Mouse (Mus musculus): ENCODE measurements around the gene Abhd6.

The Abhd6 gene

GRCm38 (mm10) chr14:8002432-8003092 is at the start of gene Abhd6:
Gene Abhd6, plus strand, starts transcription at chr14:8002902.
- DNase-seq (ENCODE audit: low spot score), result peak; percentile 29

- DNase-seq (ENCODE audit: low spot score), result no peak
Measured at GRCm38 (mm10) chr14:7954071-7954471, 48.6 kb upstream of the Abhd6 start.

DNA sequence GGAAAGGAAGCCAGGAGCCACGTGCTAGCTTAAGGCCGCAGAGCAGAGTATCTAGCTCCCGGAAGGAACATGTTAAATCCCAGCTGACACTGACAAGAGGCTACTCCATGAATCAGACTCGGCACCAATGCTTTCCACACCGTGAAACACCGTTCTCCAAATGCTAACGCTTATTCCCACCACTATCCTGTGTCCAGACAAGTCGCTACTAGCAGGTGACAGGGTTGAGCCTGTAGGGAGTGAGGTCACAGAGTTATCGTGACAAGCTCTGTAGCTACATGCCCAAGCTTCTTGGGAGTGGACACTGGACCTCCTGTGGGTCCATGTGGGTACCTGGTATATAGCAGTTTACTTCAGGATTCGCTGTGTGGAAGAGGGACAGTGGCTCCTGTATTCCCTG is 46.3 kb upstream of the Abhd6 start:
- DNase-seq (ENCODE audit: low spot score), result no peak

DNA sequence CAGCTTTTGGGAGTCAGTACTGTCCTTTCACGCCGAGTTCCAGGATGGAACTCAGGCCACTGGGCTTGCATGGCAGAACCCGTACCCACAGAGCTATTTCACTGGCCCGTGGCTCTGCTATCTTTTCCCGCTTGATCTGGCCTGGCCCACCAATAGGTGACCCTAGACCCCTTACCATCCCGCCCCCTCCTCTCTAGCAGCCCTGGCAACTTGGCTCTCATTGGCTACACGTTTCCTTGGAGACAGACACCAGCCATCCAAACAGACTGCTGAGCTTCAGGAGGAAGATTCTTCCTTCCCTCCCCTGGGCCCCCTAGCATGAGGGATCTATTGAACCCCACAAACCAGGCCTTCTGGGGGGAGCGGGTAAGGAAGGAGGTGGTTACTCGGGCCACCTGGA is 45.7 kb upstream of the Abhd6 start, which contains the start of gene Gm45521:
Gene Gm45521, plus strand, starts transcription at position 240 of the 400 bp plus-strand sequence.
- no peak for DNase-seq (ENCODE audit: low spot score)

DNA sequence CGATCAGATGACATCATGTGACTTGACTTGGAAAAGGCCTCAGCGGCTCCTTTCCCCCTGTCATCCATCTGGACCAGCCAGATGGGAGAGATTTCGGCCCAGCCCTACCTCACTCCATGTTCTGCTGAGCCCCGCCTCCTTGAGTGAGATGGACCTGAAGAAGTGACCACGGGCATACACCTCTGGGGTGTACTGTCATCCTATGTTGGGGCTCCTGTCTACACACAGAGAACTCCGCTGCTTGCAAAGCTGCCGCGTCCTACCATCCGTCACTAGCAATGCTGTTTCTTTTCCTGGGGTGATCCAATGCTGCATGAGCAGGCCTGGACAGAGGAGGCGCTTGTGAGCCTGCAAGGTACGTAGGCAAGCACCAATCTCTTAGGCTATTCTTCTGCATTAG is 42.1 kb upstream of the Abhd6 start:
- no peak for DNase-seq (ENCODE audit: low spot score)

DNA sequence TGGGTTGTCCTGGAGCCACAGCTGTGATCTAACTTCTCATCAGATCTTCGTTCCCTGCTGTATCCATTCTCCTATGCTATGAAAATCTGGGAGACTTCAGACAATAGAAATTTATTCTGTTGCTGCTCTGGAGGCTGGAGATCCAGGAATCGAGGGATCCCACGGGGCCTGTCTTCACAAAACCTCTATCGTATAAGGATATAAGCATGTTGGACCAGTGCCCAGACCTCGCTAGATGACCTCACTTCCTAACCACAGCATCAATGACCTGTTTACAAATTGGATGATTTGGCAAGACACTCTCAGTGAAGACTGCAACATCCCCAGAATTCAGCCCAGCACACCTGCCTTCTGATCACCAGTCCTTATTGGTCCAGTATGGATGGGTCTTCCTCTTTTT is 41.0 kb upstream of the Abhd6 start:
- no peak for DNase-seq (ENCODE audit: low spot score)

DNA sequence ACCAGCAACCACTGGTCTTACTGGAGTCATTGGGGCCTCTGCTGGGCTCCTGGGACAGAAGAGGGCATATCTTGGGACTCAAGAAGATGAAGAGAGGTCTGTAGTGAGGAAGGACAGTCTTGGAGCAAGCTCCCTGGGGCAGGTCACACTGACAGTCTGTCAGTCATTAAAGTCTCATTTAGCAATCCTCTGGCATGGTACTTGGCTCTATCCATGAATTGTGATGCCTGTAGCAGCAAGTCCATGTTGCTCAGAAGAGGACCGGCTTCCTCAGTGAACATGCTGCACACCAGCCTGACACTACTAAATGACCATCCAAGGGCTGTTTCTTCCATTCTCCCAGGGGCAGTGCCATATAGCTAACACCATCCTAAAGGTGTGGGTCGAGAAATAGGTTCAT is 40.1 kb upstream of the Abhd6 start:
- no peak for DNase-seq (ENCODE audit: low spot score)

DNA sequence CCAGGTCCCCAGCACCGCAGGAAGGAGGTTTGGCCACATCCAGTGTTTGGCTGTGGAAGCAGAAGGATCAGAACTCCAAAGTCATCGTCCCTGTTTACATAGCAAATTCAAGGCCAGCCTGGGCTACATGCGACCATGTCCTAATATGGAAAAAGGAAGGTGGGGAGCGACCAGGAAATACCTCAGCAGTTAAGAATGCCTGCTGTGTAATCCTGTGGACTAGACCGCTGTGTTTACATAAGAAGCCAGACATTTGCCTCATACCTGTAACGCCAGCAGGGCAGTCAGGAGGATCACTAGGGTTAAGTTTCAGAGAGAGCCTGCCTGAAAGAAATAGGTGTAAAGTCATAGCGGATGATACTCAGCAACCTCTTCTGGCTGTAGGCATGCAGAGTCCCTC is 39.5 kb upstream of the Abhd6 start:
- DNase-seq (ENCODE audit: low spot score), result no peak

DNA sequence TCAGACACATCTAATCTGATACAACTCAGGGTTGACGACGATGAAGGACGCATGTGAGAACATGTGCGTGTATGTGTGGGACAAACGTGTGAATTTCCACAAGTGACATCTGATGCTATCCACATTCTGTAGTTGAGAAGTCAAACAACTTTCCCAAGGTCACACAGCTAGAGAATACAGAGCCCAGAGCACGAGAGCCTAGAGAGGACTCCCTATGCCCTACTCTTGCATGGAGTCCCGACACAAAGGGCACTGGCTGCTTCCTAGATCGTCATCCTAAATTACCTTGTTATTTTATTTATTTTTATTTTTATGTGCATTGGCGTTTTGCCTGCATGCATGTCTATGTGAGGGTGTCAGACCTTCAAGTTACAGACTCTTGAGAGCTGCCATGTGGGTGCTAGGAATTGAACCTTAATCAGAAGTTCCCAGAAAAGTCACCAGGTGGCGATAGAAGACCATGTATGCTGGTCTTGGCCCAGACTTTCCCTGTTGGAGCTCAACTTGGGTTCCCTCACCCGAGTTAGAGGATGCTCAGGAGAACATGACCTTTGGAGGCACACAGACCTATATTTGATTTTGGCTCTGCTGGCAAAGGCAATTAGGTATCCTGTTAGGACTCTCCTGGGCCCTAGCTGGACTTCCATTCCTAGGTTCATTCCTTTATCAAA is 38.3 kb upstream of the Abhd6 start:
- peak; percentile 79 for DNase-seq (ENCODE audit: low spot score)

DNA sequence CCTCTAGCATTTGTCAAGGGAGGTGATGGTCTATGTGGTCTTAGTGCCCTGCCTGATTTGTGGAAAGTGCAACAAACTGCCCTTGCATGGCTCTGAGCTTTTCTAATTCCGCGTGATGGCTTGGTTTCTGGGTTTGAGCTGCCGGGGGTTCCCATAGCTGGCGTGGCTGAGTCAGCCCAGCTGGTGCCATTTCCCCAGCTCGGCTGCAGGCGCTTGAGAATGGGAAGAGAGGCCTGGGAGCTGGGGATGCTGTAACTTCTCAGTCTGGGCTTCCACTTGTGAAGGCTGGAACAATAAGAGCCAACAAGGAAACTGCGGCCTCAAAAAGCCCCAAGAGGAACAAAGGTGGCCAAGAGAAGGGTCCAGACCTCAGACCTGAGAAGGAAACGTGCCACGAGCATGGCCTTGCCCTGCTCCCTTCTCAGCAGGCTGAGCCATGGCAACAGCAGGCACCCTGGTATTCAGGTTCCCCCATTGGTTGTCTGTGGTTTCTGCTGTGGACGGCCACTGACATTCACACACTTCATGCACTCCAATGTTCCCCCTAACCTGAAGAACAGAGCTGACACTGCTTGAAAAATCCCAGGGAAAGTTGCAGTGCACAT is 30.7 kb upstream of the Abhd6 start:
- DNase-seq (ENCODE audit: low spot score), result no peak

DNA sequence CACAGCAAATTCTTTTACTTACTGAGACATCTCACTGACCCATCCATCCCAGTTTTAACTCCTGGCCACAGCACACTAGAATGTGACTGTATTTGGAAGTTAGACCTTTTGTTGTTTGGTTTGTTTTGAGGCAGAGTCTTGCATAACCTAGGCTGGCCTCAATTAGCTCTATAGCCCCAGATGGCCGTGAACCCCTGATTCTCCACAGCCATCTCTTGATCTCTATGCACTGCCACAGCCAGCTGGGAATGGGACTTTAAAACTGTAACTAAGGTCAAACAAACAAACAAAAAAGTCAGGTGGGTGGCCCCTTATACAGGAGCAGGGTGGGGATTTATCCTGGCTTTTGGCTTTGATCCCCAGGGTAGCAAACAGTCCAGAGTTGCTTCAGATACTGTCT is 28.1 kb upstream of the Abhd6 start:
- no peak for DNase-seq (ENCODE audit: low spot score)

GRCm38 (mm10) chr14:7975177-7975576 is 27.5 kb upstream of the Abhd6 start:
- no peak for DNase-seq (ENCODE audit: low spot score)

DNA sequence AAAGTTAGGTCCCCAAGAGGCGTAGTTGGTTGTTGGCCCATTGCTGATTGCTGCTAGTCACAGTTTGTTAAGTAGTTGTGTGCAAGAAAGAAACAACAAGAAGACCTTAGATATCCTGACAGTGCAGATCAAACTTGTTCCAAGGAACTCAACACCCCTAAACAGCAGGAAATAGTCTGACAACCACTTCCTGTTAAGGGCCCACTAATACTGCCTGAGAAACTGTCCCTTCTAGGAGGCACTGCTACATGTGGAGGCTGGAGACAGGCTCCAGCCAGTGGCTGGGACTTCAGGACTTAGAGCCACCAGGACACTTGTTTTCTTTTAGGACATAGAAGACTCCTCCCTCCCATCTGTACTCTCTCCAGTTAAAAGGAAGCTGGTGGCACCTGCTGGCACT is 25.2 kb upstream of the Abhd6 start:
- DNase-seq (ENCODE audit: low spot score), result no peak

DNA sequence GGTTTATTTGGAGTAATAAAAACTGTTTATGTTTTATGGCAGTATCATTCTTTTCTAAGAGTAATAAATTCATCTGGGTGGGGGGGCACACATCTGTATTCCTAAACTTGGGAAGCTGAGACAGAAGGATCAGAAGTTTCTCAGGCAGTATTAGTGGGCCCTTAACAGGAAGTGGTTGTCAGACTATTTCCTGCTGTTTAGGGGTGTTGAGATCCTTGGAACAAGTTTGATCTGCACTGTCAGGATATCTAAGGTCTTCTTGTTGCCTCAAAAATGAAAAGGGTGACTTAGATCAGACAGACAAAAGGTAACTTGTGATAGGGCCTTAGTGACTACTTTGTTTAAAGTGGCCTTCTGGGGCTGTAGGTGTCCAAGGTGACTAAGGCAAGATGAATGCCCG is 24.5 kb upstream of the Abhd6 start:
- DNase-seq (ENCODE audit: low spot score), result no peak

DNA sequence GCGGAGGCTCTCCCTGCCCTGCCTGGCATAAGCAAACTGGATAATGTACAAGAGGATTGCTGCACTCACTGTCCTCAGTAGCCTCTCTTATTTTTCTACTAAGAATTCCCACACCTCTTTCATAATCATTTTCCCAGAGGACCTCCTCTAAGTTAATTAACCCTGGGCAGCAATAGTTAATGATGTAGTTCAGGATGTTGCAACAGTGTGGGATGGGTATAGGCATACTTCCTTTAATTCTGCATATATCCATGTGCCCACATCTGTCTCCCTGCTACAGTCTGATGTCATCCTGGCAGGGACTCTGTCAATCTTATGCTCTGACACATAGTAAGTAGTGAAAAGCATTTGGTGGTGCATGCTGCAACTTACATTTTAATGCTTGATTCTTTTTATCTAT is 21.5 kb upstream of the Abhd6 start:
- peak; percentile 18 for DNase-seq (ENCODE audit: low spot score)

- DNase-seq (ENCODE audit: low spot score), result no peak
Measured at GRCm38 (mm10) chr14:7986913-7987312, 15.8 kb upstream of the Abhd6 start.

- DNase-seq (ENCODE audit: low spot score), result no peak
Measured at GRCm38 (mm10) chr14:7989371-7989770, 13.3 kb upstream of the Abhd6 start.

- no peak for DNase-seq (ENCODE audit: low spot score)
Measured at GRCm38 (mm10) chr14:7989961-7990360, 12.7 kb upstream of the Abhd6 start.

DNA sequence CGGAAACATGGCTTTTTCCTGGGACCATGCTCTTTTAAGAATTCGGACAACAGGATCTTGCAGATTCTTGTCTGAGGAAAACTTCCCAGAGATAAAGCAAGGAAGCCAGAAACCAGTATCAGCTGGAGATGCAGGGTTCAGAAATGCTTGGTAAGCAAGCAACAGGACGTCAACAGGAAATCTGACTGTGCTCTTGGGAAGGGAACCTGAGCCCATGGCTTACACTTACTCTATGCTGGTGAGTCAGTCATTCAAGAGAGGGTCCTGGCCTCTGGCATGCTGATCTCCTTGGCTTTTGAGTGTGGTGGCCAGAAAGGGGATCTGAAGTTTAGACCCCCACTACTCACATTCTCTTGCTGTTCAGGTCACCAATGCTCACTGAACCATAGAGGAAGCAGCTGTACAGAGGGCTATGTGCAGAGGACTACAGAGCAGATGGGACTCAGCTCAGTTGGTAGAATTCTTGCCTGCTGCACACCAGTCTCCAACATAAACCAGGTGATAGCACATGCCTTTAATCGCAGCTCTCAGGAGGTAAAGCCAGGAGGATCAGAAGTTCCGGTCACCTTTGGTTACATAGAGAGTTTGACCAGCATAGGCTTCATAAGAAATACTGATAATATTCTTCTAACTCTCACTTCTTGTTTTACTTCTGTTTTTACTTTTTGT is 11.5 kb upstream of the Abhd6 start:
- no peak for DNase-seq (ENCODE audit: low spot score)

DNA sequence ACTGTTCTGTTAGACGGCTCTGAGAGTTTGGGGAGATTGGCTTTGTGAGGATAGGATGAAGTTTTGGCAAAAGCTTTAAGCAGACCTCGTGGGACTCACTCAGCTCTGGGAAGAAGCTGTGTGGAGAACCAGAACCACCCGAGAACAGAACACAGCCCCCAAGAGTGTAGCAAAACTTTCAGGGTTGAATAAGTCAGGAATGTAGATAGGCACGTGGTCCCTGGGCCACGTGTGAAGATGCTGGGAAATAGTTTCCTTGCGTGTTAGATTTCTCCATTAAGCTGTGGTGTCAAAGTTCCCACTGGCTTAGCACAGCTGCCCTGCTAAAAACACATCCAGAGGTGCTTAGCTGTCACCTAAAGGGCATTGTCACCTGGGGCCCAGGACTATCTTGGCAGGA is 10.5 kb upstream of the Abhd6 start:
- DNase-seq (ENCODE audit: low spot score), result no peak

DNA sequence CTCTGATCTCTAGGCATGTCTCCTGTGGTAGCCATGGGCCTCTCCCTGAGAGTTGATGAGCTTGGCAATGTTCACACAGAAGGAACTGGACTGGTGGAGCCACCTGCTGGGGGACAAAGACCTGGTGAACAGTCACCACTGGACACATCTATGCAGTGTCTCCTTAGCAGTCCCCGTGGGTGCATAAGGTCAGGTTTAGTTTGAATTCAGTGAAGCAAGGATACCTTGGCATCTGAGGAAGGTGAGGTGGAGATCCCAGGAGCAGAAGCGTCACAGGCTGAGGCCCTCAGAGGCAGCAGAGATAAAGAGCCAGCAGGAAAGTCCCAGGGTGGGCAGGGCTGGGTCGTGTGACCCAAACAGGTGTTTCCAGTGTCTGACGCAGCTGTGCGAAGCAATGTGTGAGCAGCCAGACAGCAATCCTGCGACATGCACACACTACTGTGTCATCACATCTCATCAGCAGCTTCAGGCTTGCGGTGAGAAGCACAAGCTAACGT is 8.4 kb upstream of the Abhd6 start, which contains the start of gene Dnase1l3:
Gene Dnase1l3, minus strand, starts transcription at position 303 of the 497 bp plus-strand sequence.
- DNase-seq (ENCODE audit: low spot score), result peak; percentile 20

GRCm38 (mm10) chr14:7997255-7997696 is 5.4 kb upstream of the Abhd6 start:
- DNase-seq (ENCODE audit: low spot score), result peak; percentile 40

DNA sequence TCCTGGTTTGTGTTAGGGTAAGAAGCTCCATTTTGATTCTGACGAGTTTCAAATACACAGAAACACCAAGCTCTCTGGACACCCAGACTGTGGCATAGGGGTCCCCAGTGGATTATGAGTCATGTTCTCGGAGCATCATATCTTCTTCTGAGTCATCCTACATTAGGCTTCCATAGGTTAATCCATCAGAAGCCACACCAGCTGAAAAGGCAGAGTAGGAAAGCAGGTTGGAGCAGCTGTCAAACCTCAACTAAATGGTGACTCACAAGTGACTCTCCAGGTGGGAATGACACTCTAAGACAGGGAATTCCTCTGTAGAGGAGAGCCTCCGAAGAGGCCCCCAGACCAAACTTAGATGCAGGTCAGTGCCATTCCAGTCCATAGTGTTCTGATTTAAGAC is 3.7 kb upstream of the Abhd6 start:
- no peak for DNase-seq (ENCODE audit: low spot score)
